Mouse (Mus musculus): ENCODE measurements at regions not wholly inside any gene's neighbourhood (a gene's known extent, or its start where the extent isn't known, plus 50 kb on each side); places are given as distances from the start of the nearest gene placed in this dataset.

- Histone ChIP-seq H3K27ac (no peak overlapping the region), H3K9me3 (no peaks in the 10 kb centered on the region), H3K27me3 (replicated peaks) (no peaks in the 10 kb centered on the region), H3K9ac (no peak overlapping the region), H3K4me3 (no peak overlapping the region), H3K4me2 (replicated peaks) (no peak overlapping the region), H3K36me3 (no peaks in the 10 kb centered on the region), H3K4me1 (no peaks in the 10 kb centered on the region)
- ATAC-seq (ENCODE audit: low FRiP score, low read depth): no peak
- 83% methylated on average over 10 of the region's 10 CpGs for WGBS
These were observed 223.6 kb upstream of the Ankrd55 start for GRCm38 (mm10) chr13:112064681-112065080.

GRCm38 (mm10) chr13:112067066-112067847, 221.0 kb upstream of the Ankrd55 start:
- H3K27ac ChIP-seq: no peak overlapping the region
- no peaks in the 10 kb centered on the region for H3K4me1 ChIP-seq
- no peaks in the 10 kb centered on the region for H3K9me3 ChIP-seq
- H3K36me3 ChIP-seq: no peaks in the 10 kb centered on the region
- 89% methylated on average over 20 of the region's 20 CpGs for WGBS
- H3K4me3 ChIP-seq: no peak overlapping the region
- no peak overlapping the region for H3K4me2 ChIP-seq (replicated peaks)
- ATAC-seq (ENCODE audit: low FRiP score, low read depth): no peak
- H3K27me3 ChIP-seq (replicated peaks): no peaks in the 10 kb centered on the region
- H3K9ac ChIP-seq: no peak overlapping the region

GRCm38 (mm10) chr13:112070757-112071156, 217.5 kb upstream of the Ankrd55 start:
- H3K27ac ChIP-seq: no peak overlapping the region
- H3K4me1 ChIP-seq: no peaks in the 10 kb centered on the region
- H3K9ac ChIP-seq: no peak overlapping the region
- no peak for ATAC-seq (ENCODE audit: low FRiP score, low read depth)
- no peaks in the 10 kb centered on the region for H3K9me3 ChIP-seq
- WGBS: 93% methylated on average over 4 of the region's 4 CpGs
- no peak overlapping the region for H3K4me2 ChIP-seq (replicated peaks)
- no peaks in the 10 kb centered on the region for H3K36me3 ChIP-seq
- H3K27me3 ChIP-seq (replicated peaks): no peaks in the 10 kb centered on the region
- no peak overlapping the region for H3K4me3 ChIP-seq

GRCm38 (mm10) chr13:112071209-112071955, 216.9 kb upstream of the Ankrd55 start:
- Histone ChIP-seq H3K9me3 (no peaks in the 10 kb centered on the region), H3K36me3 (no peaks in the 10 kb centered on the region), H3K27ac (no peak overlapping the region), H3K4me3 (no peak overlapping the region), H3K4me2 (replicated peaks) (no peak overlapping the region), H3K9ac (no peak overlapping the region), H3K27me3 (replicated peaks) (no peaks in the 10 kb centered on the region), H3K4me1 (no peaks in the 10 kb centered on the region)
- no peak for ATAC-seq (ENCODE audit: low FRiP score, low read depth)
- WGBS: 86% methylated on average over 10 of the region's 10 CpGs

GRCm38 (mm10) chr13:112071956-112072314, 216.3 kb upstream of the Ankrd55 start:
- ATAC-seq (ENCODE audit: low FRiP score, low read depth): no peak
- no peak overlapping the region for H3K4me3 ChIP-seq
- no peak overlapping the region for H3K4me2 ChIP-seq (replicated peaks)
- no peaks in the 10 kb centered on the region for H3K27me3 ChIP-seq (replicated peaks)
- no peaks in the 10 kb centered on the region for H3K36me3 ChIP-seq
- H3K9ac ChIP-seq: no peak overlapping the region
- no peak overlapping the region for H3K27ac ChIP-seq
- no peaks in the 10 kb centered on the region for H3K4me1 ChIP-seq
- 81% methylated on average over 3 of the region's 3 CpGs for WGBS
- H3K9me3 ChIP-seq: no peaks in the 10 kb centered on the region

GRCm38 (mm10) chr13:112073519-112074406, 214.5 kb upstream of the Ankrd55 start:
- no peak for ATAC-seq (ENCODE audit: low FRiP score, low read depth)
- 85% methylated on average over 6 of the region's 6 CpGs for WGBS
- no peaks in the 10 kb centered on the region for H3K4me1 ChIP-seq
- no peaks in the 10 kb centered on the region for H3K9me3 ChIP-seq
- no peaks in the 10 kb centered on the region for H3K27me3 ChIP-seq (replicated peaks)
- no peak overlapping the region for H3K9ac ChIP-seq
- H3K4me2 ChIP-seq (replicated peaks): no peak overlapping the region
- H3K27ac ChIP-seq: no peak overlapping the region
- H3K36me3 ChIP-seq: no peaks in the 10 kb centered on the region
- no peak overlapping the region for H3K4me3 ChIP-seq

GRCm38 (mm10) chr13:112075847-112076479, 212.3 kb upstream of the Ankrd55 start:
- Histone ChIP-seq H3K9me3 (no peaks in the 10 kb centered on the region), H3K4me3 (no peak overlapping the region), H3K9ac (no peak overlapping the region), H3K36me3 (no peaks in the 10 kb centered on the region), H3K4me1 (no peaks in the 10 kb centered on the region), H3K4me2 (replicated peaks) (no peak overlapping the region), H3K27ac (no peak overlapping the region), H3K27me3 (replicated peaks) (no peaks in the 10 kb centered on the region)
- WGBS: 50% methylated on average over 5 of the region's 5 CpGs
- ATAC-seq (ENCODE audit: low FRiP score, low read depth): no peak

- Histone ChIP-seq H3K4me1 (no peaks in the 10 kb centered on the region), H3K9me3 (no peaks in the 10 kb centered on the region), H3K27me3 (replicated peaks) (no peaks in the 10 kb centered on the region), H3K9ac (no peak overlapping the region), H3K27ac (no peak overlapping the region), H3K36me3 (no peaks in the 10 kb centered on the region), H3K4me2 (replicated peaks) (no peak overlapping the region), H3K4me3 (no peak overlapping the region)
- WGBS: 89% methylated on average over 5 of the region's 5 CpGs
- no peak for ATAC-seq (ENCODE audit: low FRiP score, low read depth)
These were observed 210.2 kb upstream of the Ankrd55 start for GRCm38 (mm10) chr13:112078088-112078487.

GRCm38 (mm10) chr13:112081935-112082334, 206.3 kb upstream of the Ankrd55 start:
- Histone ChIP-seq H3K4me1 (no peaks in the 10 kb centered on the region), H3K27ac (no peak overlapping the region), H3K4me2 (replicated peaks) (no peak overlapping the region), H3K9ac (no peak overlapping the region), H3K27me3 (replicated peaks) (no peaks in the 10 kb centered on the region), H3K4me3 (no peak overlapping the region), H3K9me3 (no peaks in the 10 kb centered on the region), H3K36me3 (no peaks in the 10 kb centered on the region)
- WGBS: 87% methylated on average over 3 of the region's 3 CpGs
- ATAC-seq (ENCODE audit: low FRiP score, low read depth): no peak

GRCm38 (mm10) chr13:112084484-112085278, 203.6 kb upstream of the Ankrd55 start:
- H3K4me1 ChIP-seq: peaks cover 6% of the 10 kb centered on the region; the same call in 1 of the 2 replicates
- no peak for ATAC-seq (ENCODE audit: low FRiP score, low read depth)
- H3K36me3 ChIP-seq: no peaks in the 10 kb centered on the region
- no peaks in the 10 kb centered on the region for H3K9me3 ChIP-seq
- H3K27ac ChIP-seq: no peak overlapping the region
- no peak overlapping the region for H3K4me2 ChIP-seq (replicated peaks)
- no peak overlapping the region for H3K9ac ChIP-seq
- H3K4me3 ChIP-seq: no peak overlapping the region
- H3K27me3 ChIP-seq (replicated peaks): no peaks in the 10 kb centered on the region
- 58% methylated on average over 15 of the region's 15 CpGs for WGBS

GRCm38 (mm10) chr13:112088312-112088771, 199.9 kb upstream of the Ankrd55 start:
- H3K36me3 ChIP-seq: no peaks in the 10 kb centered on the region
- no peak overlapping the region for H3K4me3 ChIP-seq
- no peaks in the 10 kb centered on the region for H3K9me3 ChIP-seq
- no peak for ATAC-seq (ENCODE audit: low FRiP score, low read depth)
- no peak overlapping the region for H3K27ac ChIP-seq
- H3K4me2 ChIP-seq (replicated peaks): no peak overlapping the region
- H3K4me1 ChIP-seq: peaks cover 6% of the 10 kb centered on the region; the same call in 1 of the 2 replicates
- 19% methylated on average over 5 of the region's 5 CpGs for WGBS
- no peaks in the 10 kb centered on the region for H3K27me3 ChIP-seq (replicated peaks)
- no peak overlapping the region for H3K9ac ChIP-seq

Data from neural tube, embryonic 12.5 days (tissue).